Comparison of ENCODE assay signal across 8 mouse cellular contexts in genomic region chr2:166031120-166031929, GRCm38 (mm10). TPM values are rescaled to one million over a fixed set of nuclear protein-coding genes. Genes with fewer than 3 reads are reported as not detected.
A peak's percentile ranks its signal among the peaks of the same experiment; 100 is the strongest.
DNase-seq lines count a peak whose midpoint lies in the region; ATAC-seq and TF ChIP-seq lines count a peak whose summit lies in the region.

No protein-coding gene starts in this region.

- H3K9me3 ChIP-seq in ES-E14 (ENCODE audit: control insufficient read depth, insufficient read depth, low read depth, low read length): no peaks in the 10 kb centered on the region
- H3K9me3 ChIP-seq in liver, embryonic 11.5 days (ENCODE audit: control insufficient read depth, low read length): no peaks in the 10 kb centered on the region

- peak overlapping the region; percentile 71 for H3K4me2 ChIP-seq in liver, embryonic 11.5 days

- peaks cover 23 to 24% of the 10 kb centered on the region in 2 experiments for H3K4me1 ChIP-seq in ES-E14 (ENCODE audit: control insufficient read depth in 2 of 2, insufficient read depth in 2 of 2, low read length in 2 of 2, poor library complexity in 1 of 2)
- H3K4me1 ChIP-seq in bone marrow macrophage, adult 2 months (ENCODE audit: control insufficient read depth, insufficient read depth, low read length): peaks cover 44% of the 10 kb centered on the region
- H3K4me1 ChIP-seq in liver, embryonic 11.5 days (replicated peaks; ENCODE audit: control insufficient read depth, insufficient read depth, low read length): peaks cover 36% of the 10 kb centered on the region
- H3K4me1 ChIP-seq in thymus, adult 2 months (replicated peaks; ENCODE audit: control insufficient read depth, insufficient read depth, low read length): peaks cover 23% of the 10 kb centered on the region

- H3K9ac ChIP-seq in ES-E14 (ENCODE audit: insufficient read depth, low read depth, low read length, poor library complexity, severe bottlenecking): no peak overlapping the region
- H3K9ac ChIP-seq in liver, embryonic 11.5 days (ENCODE audit: low read depth, low read length): no peak overlapping the region

- no peak for TF ChIP-seq CTCF in bone marrow macrophage, adult 2 months (IDR thresholded peaks at IDR 0.05; ENCODE audit: low read depth, low read length)
- no peak for TF ChIP-seq CTCF in thymus, adult 2 months (IDR thresholded peaks at IDR 0.05; ENCODE audit: borderline replicate concordance, control insufficient read depth, extremely low read depth, insufficient read depth, low read length, poor library complexity)

- TF ChIP-seq POLR2A in bone marrow macrophage, adult 2 months (IDR thresholded peaks at IDR 0.05; ENCODE audit: borderline replicate concordance, low read depth, low read length): no peak
- no peak for TF ChIP-seq POLR2A in thymus, adult 2 months (IDR thresholded peaks at IDR 0.05; ENCODE audit: control insufficient read depth, extremely low read depth, insufficient read depth, low read length, poor library complexity)

- peak; percentile 42 for DNase-seq in ES-E14 (ENCODE audit: low read depth, low spot score)
- peak; percentile 28 for DNase-seq in gastrocnemius, postnatal 10 days
- peak; percentile 85 for DNase-seq in hindlimb bud, embryonic 11.5 days (ENCODE audit: extremely low spot score, low read depth, low spot score)
- DNase-seq in liver, embryonic 11.5 days (ENCODE audit: low spot score): peak; percentile 63
- peak; percentile 54 for DNase-seq in thymus, adult 2 months
- no peak for DNase-seq in layer of hippocampus, postnatal 14 days (ENCODE audit: low spot score in 2 of 2)

- ATAC-seq in liver, embryonic 11.5 days (replicated peaks; ENCODE audit: low FRiP score): peak; percentile 75
- ATAC-seq in monocyte, adult 5-6 weeks (replicated peaks; ENCODE audit: insufficient number of reproducible peaks, low FRiP score, low TSS enrichment, poor library complexity, severe bottlenecking): peak; percentile 51; the same call in 1 of the 2 replicates

- in situ Hi-C loops in ES-E14 (cut with MboI; ENCODE audit: low sequenced_read_pairs in 2 of 2, unreplicated experiment in 2 of 2): no loop called here

- H3K4me3 ChIP-seq in ES-E14 (ENCODE audit: insufficient read depth in 1 of 2, low read depth in 1 of 2, low read length in 2 of 2, poor library complexity in 1 of 2, severe bottlenecking in 1 of 2): no peak overlapping the region
- H3K4me3 ChIP-seq in bone marrow macrophage, adult 2 months (ENCODE audit: insufficient read depth, low read length): peak overlapping the region; percentile 35
- peak overlapping the region; percentile 25 for H3K4me3 ChIP-seq in liver, embryonic 11.5 days (ENCODE audit: low read depth, low read length)
- peak overlapping the region; percentile 49 for H3K4me3 ChIP-seq in thymus, adult 2 months (ENCODE audit: control insufficient read depth, insufficient read depth, low read length)

- peaks cover 6% of the 10 kb centered on the region for H3K36me3 ChIP-seq in ES-E14 (ENCODE audit: control insufficient read depth, insufficient read depth, low read length, poor library complexity, severe bottlenecking)
- no peaks in the 10 kb centered on the region for H3K36me3 ChIP-seq in liver, embryonic 11.5 days (ENCODE audit: control insufficient read depth, insufficient read depth, low read length)
- no peaks in the 10 kb centered on the region for H3K36me3 ChIP-seq in thymus, adult 2 months (ENCODE audit: control insufficient read depth, insufficient read depth, low read length)

- H3K27me3 ChIP-seq in liver, embryonic 11.5 days (replicated peaks; ENCODE audit: control insufficient read depth, insufficient read depth, low read length): no peaks in the 10 kb centered on the region
- H3K27me3 ChIP-seq in thymus, adult 2 months (ENCODE audit: control insufficient read depth, insufficient read depth, low read length): no peaks in the 10 kb centered on the region

- 36% methylated on average over 7 of the region's 7 CpGs for WGBS in liver, embryonic 11.5 days
- 11% methylated on average over 7 of the region's 7 CpGs for WGBS in thymus, adult 2 months

- H3K27ac ChIP-seq in ES-E14 (ENCODE audit: insufficient read depth, low read depth, low read length, poor library complexity, severe bottlenecking): no peak overlapping the region; the same call in 1 of the 2 replicates
- 0 out of 2 replicates have a peak overlapping the region, but pooled peaks have one; percentile 14 for H3K27ac ChIP-seq in bone marrow macrophage, adult 2 months (ENCODE audit: insufficient read depth, low read depth, low read length)
- H3K27ac ChIP-seq in liver, embryonic 11.5 days (ENCODE audit: low read depth, low read length): peak overlapping the region; percentile 82
- H3K27ac ChIP-seq in thymus, adult 2 months (ENCODE audit: control insufficient read depth, insufficient read depth, low read length): peak overlapping the region; percentile 94

TF ChIP-seq in ES-E14, 5 proteins besides CTCF, POLR2A, EP300 and RAD21:
- no peak for TF ChIP-seq MAFK (IDR thresholded peaks at IDR 0.05; ENCODE audit: insufficient read depth, low read depth, low read length)
- TF ChIP-seq ZC3H11A (IDR thresholded peaks at IDR 0.05; ENCODE audit: borderline replicate concordance, low read depth, low read length): no peak
- TF ChIP-seq CHD2 (IDR thresholded peaks at IDR 0.05; ENCODE audit: low read depth, low read length): no peak
- no peak for TF ChIP-seq ZNF384 (IDR thresholded peaks at IDR 0.05; ENCODE audit: low read depth, low read length)
- no peak for TF ChIP-seq HCFC1 (IDR thresholded peaks at IDR 0.05; ENCODE audit: borderline replicate concordance, insufficient read depth, low read length)
TF ChIP-seq in ES-E14: peak in this region for 0.

RNA-seq across cellular contexts. Expression of gene Ncoa3, which starts 38.9 kb away (rescaled TPM):
- 73.6 and 83.4 TPM in 2 replicates for total RNA-seq in ES-E14 (2012; rRNA removed)
- polyA plus RNA-seq in bone marrow macrophage, adult 2 months (2012; ENCODE audit: insufficient read depth, insufficient read length, missing spikeins): 118 and 119 TPM in 2 replicates
- 10 to 100 TPM; 12.2 to 17.2 TPM for total RNA-seq in gastrocnemius, postnatal 10 days (2021)
- 15.2 and 16.6 TPM in 2 replicates for polyA plus RNA-seq in liver, embryonic 11.5 days (2014; fragmentation: Nextera tagmentation; extraction: Ambion mirVana)
- total RNA-seq in monocyte, adult 5-6 weeks (2017): 73.0 to 105 TPM (median 76.8 TPM) in 3 replicates
- 70.0 and 73.4 TPM in 2 replicates for polyA plus RNA-seq in thymus, adult 2 months (2012; rRNA removed)
- total RNA-seq in layer of hippocampus, postnatal 14 days (2021): 10 to 100 TPM; 32.0 to 32.6 TPM

Comparison
In these comparisons a context has a peak if more than half of its experiments do, and no peak if none do; other contexts are left out.
1. DNase-seq: peak in ES-E14 (single experiment), gastrocnemius, postnatal 10 days (single experiment), hindlimb bud, embryonic 11.5 days (single experiment), liver, embryonic 11.5 days (single experiment) and thymus, adult 2 months (single experiment); none in layer of hippocampus, postnatal 14 days (0 of 2).
2. H3K4me3 ChIP-seq: peak in bone marrow macrophage, adult 2 months (single experiment), liver, embryonic 11.5 days (single experiment) and thymus, adult 2 months (single experiment); none in ES-E14 (0 of 2).